Mouse (Mus musculus) testis, postnatal 10 days (tissue): ENCODE results near the gene Eci3.
"Not testable (repeated sequence)": the region's sequence is repeated elsewhere in the genome, so short reads cannot be mapped to it uniquely, and the experiment has no call there.

ENCODE experiments used
- DNase-seq: peaks from one replicate; pipeline ENCODE4 v3.0.0; 2021; ENCODE audit warnings: low spot score

Eci3 gene

GRCm38 (mm10) chr13:34963511-34964397 is at the start of gene Eci3:
TSS of gene Eci3 (minus strand) at chr13:34963810.
- peak; percentile 65 for DNase-seq

- DNase-seq: peak; percentile 51
These were observed 32.3 kb upstream of the Eci3 start for GRCm38 (mm10) chr13:34995925-34996324.

GRCm38 (mm10) chr13:34993983-34994811 is 30.6 kb upstream of the Eci3 start:
- DNase-seq: peak; percentile 99

GRCm38 (mm10) chr13:34993595-34993982 is 30.0 kb upstream of the Eci3 start:
- no peak for DNase-seq

GRCm38 (mm10) chr13:34993085-34993484 is 29.5 kb upstream of the Eci3 start:
- DNase-seq: no peak

GRCm38 (mm10) chr13:34991581-34992273 is 28.1 kb upstream of the Eci3 start:
- DNase-seq: no peak

GRCm38 (mm10) chr13:34983479-34983878 is 19.9 kb upstream of the Eci3 start:
- not testable (repeated sequence) for DNase-seq

GRCm38 (mm10) chr13:34978635-34979034 is 15.0 kb upstream of the Eci3 start:
- DNase-seq: not testable (repeated sequence)

GRCm38 (mm10) chr13:34977410-34977809 is 13.8 kb upstream of the Eci3 start:
- no peak for DNase-seq

- DNase-seq: no peak
These were observed 12.5 kb upstream of the Eci3 start for GRCm38 (mm10) chr13:34976116-34976515.

- DNase-seq: no peak
These were observed 10.2 kb upstream of the Eci3 start for GRCm38 (mm10) chr13:34973770-34974169.

- DNase-seq: no peak
These were observed 9.5 kb upstream of the Eci3 start for GRCm38 (mm10) chr13:34973149-34973548.

- not testable (repeated sequence) for DNase-seq
These were observed 8.8 kb upstream of the Eci3 start for GRCm38 (mm10) chr13:34972456-34972855.

- DNase-seq: not testable (repeated sequence)
These were observed 2.0 kb upstream of the Eci3 start for GRCm38 (mm10) chr13:34965647-34966046.

- DNase-seq: no peak
These were observed 1.3 kb upstream of the Eci3 start for GRCm38 (mm10) chr13:34964866-34965265.

GRCm38 (mm10) chr13:34964419-34964818 is 809 bp upstream of the Eci3 start:
- no peak for DNase-seq

GRCm38 (mm10) chr13:34960996-34961770 is 2.4 kb downstream of the Eci3 start:
- DNase-seq: no peak

- DNase-seq: not testable (repeated sequence)
These were observed 5.5 kb downstream of the Eci3 start for GRCm38 (mm10) chr13:34958158-34958557.

- no peak for DNase-seq
These were observed 6.7 kb downstream of the Eci3 start for GRCm38 (mm10) chr13:34956901-34957300.

- not testable (repeated sequence) for DNase-seq
These were observed 12.2 kb downstream of the Eci3 start for GRCm38 (mm10) chr13:34951437-34951836.

GRCm38 (mm10) chr13:34942370-34942769 is 21.2 kb downstream of the Eci3 start:
- DNase-seq: no peak
